Mouse (Mus musculus): ENCODE data around the gene Zc3h13. TPM values are rescaled to one million over a fixed set of nuclear protein-coding genes. Genes with fewer than 3 reads are reported as not detected.
A peak's percentile ranks its signal among the peaks of the same experiment; 100 is the strongest.

The Zc3h13 gene
- total and polyA plus RNA-seq, 3 experiments, result 17.7 to 38.5 (median 18.8) TPM

GRCm38 (mm10) chr14:75256521-75256920 is 27.7 kb upstream of the Zc3h13 start:
- in situ Hi-C loops (cut with MboI; ENCODE audit: low pct_ligation_motif_present, low pct_unique_long_range_greater_than_20kb, low sequenced_read_pairs) (no loop called here), dilution Hi-C loops (cut with MboI; ENCODE audit: extremely low pct_ligation_motif_present, extremely low pct_unique_long_range_greater_than_20kb, low sequenced_read_pairs) (no loop called here)
- Histone ChIP-seq H3K27me3 (replicated peaks) (no peaks in the 10 kb centered on the region), H3K4me2 (ENCODE audit: insufficient read depth, low read depth, poor library complexity, severe bottlenecking) (no peak overlapping the region), H3K36me3 (replicated peaks in 1 of 2; ENCODE audit: control insufficient read depth in 1 of 2, insufficient read depth in 1 of 2, low read length in 1 of 2) (no peaks in the 10 kb centered on the region), H3K79me2 (replicated peaks; ENCODE audit: control insufficient read depth, extremely low read depth, insufficient read depth, poor library complexity, severe bottlenecking) (no peaks in the 10 kb centered on the region), H3K27ac (ENCODE audit: insufficient read depth, low read depth) (no peak overlapping the region), H3K4me1 (ENCODE audit: control insufficient read depth in 1 of 2, insufficient read depth in 2 of 2) (peaks cover 4 to 13% of the 10 kb centered on the region in 2 experiments; a peak in 3 of 4 replicates), H3K9ac (ENCODE audit: insufficient read depth, low read depth) (no peak overlapping the region), H3K4me3 (replicated peaks in 1 of 3; ENCODE audit: low read depth in 2 of 3, low read length in 2 of 3, poor library complexity in 1 of 3) (no peak overlapping the region), H3K9me3 (replicated peaks; ENCODE audit: low read length) (no peaks in the 10 kb centered on the region)
- TF ChIP-seq CTCF (conservative IDR thresholded peaks at IDR 0.05 in 1 of 2, IDR thresholded peaks at IDR 0.05 in 1 of 2; ENCODE audit: low read depth in 2 of 2, low read length in 2 of 2) (peak; percentile 45 to 70), NELFE (IDR thresholded peaks at IDR 0.05; ENCODE audit: low read depth, low read length) (no peak), RAD21 (IDR thresholded peaks at IDR 0.05; ENCODE audit: low read depth, low read length) (peak; percentile 68), SMC3 (IDR thresholded peaks at IDR 0.05; ENCODE audit: low read depth, low read length) (peak; percentile 67), MAZ (IDR thresholded peaks at IDR 0.05; ENCODE audit: low read depth, low read length) (no peak), GABPA (IDR thresholded peaks at IDR 0.05; ENCODE audit: insufficient replicate concordance, low read depth, low read length) (no peak), MAX (IDR thresholded peaks at IDR 0.05; ENCODE audit: low read length) (0 out of 2 replicates have a peak, but pooled peaks have one; percentile 9)
- DNase-seq (ENCODE audit: extremely low read depth), result peak; percentile 27

DNA sequence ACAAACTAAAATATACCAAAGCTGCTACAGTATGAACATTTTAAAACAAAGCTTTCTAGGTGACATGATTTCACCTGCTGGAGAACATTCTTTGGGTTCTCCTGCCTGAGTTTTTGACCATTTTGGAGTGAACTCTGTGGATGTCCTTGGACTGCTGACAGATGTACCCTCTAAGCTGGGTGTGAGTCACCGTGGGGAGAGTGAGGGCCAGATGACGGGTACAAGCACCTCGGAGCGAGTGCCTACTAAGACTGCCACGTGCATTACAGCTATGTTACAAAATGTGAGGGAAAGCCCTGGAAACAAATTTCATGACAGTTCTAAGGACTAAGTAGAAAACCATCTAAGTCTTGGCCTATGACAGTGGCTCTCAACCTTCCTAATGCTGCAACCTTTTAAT is 14.6 kb upstream of the Zc3h13 start:
- no peaks in the 10 kb centered on the region for H3K9me3 ChIP-seq (replicated peaks; ENCODE audit: low read length)
- no peak overlapping the region for H3K9ac ChIP-seq (ENCODE audit: insufficient read depth, low read depth)
- no peaks in the 10 kb centered on the region for H3K36me3 ChIP-seq (replicated peaks in 1 of 2; ENCODE audit: control insufficient read depth in 1 of 2, insufficient read depth in 1 of 2, low read length in 1 of 2)
- dilution Hi-C loops (cut with MboI; ENCODE audit: extremely low pct_ligation_motif_present, extremely low pct_unique_long_range_greater_than_20kb, low sequenced_read_pairs), result no loop called here
- DNase-seq (ENCODE audit: extremely low read depth), result no peak
- in situ Hi-C loops (cut with MboI; ENCODE audit: low pct_ligation_motif_present, low pct_unique_long_range_greater_than_20kb, low sequenced_read_pairs), result no loop called here
- H3K4me2 ChIP-seq (ENCODE audit: insufficient read depth, low read depth, poor library complexity, severe bottlenecking), result no peak overlapping the region
- H3K27me3 ChIP-seq (replicated peaks), result peaks cover 6% of the 10 kb centered on the region
- H3K27ac ChIP-seq (ENCODE audit: insufficient read depth, low read depth), result no peak overlapping the region
- no peak for TF ChIP-seq USF1 (IDR thresholded peaks at IDR 0.05; ENCODE audit: low read depth, low read length)
- no peak for TF ChIP-seq BHLHE40 (IDR thresholded peaks at IDR 0.05; ENCODE audit: low read depth, low read length)
- no peak for TF ChIP-seq ZMIZ1 (IDR thresholded peaks at IDR 0.05; ENCODE audit: low read depth, low read length)
- no peak for TF ChIP-seq JUND (conservative IDR thresholded peaks at IDR 0.05; ENCODE audit: low read depth, low read length)
- TF ChIP-seq POLR2A (IDR thresholded peaks at IDR 0.05; ENCODE audit: low read depth, low read length), result no peak
- TF ChIP-seq ZC3H11A (IDR thresholded peaks at IDR 0.05; ENCODE audit: low read depth, low read length), result no peak
- no peak for TF ChIP-seq CHD2 (IDR thresholded peaks at IDR 0.05; ENCODE audit: low read length)
- no peak for TF ChIP-seq MAX (IDR thresholded peaks at IDR 0.05; ENCODE audit: low read length)
- TF ChIP-seq CHD1 (IDR thresholded peaks at IDR 0.05; ENCODE audit: low read depth, low read length), result no peak
- no peak for TF ChIP-seq ELF1 (IDR thresholded peaks at IDR 0.05; ENCODE audit: low read depth, low read length)
- TF ChIP-seq MAFK (IDR thresholded peaks at IDR 0.05; ENCODE audit: insufficient replicate concordance, low read length), result no peak
- H3K4me1 ChIP-seq (ENCODE audit: control insufficient read depth in 1 of 2, insufficient read depth in 2 of 2), result no peaks in the 10 kb centered on the region
- H3K79me2 ChIP-seq (replicated peaks; ENCODE audit: control insufficient read depth, extremely low read depth, insufficient read depth, poor library complexity, severe bottlenecking), result no peaks in the 10 kb centered on the region
- no peak overlapping the region for H3K4me3 ChIP-seq (replicated peaks in 1 of 3; ENCODE audit: low read depth in 2 of 3, low read length in 2 of 3, poor library complexity in 1 of 3)
